Mouse (Mus musculus) left cerebral cortex, postnatal 10 days (tissue): ENCODE results near the gene C1s1. TPM values are rescaled to one million over a fixed set of nuclear protein-coding genes. Genes with fewer than 3 reads are reported as not detected.
"Not testable (repeated sequence)": the region's sequence is repeated elsewhere in the genome, so short reads cannot be mapped to it uniquely, and the experiment has no call there.

Experiments
- DNase-seq, 2 experiments: peaks; one replicate each; pipeline ENCODE4 v3.0.0; 2021 to 2022; ENCODE audit warnings: low spot score in 2 of 2, mixed read lengths in 1 of 2; ENCODE audit errors: extremely low spot score in 1 of 2
- intact Hi-C: fragments of 180-260 bp; cut with DNase I; formaldehyde crosslinking; loops from one replicate; pipeline ENCODE4 v1.15.1; 2025
- total RNA-seq, 2 experiments: library from RNA; stranded (reverse); gene quantifications; 2 replicates each; pipeline ENCODE4 v1.2.3; 2021

The C1s1 gene
- total RNA-seq, 2 experiments from 2014 or later = 1.2 to 2.0 TPM

DNA sequence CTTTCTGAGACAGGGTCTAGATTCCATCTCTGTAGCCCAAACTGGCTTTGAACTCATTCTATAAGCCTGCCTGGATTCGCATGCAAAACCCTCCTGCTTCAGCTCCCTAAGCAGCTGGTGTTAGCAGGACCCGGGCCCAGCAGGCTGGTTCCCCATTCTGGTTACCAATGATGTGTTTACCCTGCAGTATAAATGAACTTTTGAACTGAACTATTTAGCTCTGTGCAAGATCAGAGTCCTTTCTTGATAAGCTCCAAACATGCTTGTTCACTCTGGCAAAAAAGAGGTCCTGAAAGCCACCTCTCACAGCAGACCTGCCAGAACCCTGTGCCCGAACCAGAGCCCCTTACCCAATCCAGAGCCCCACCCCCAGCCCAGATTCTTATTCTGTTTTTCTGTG, 14.3 kb downstream of the C1s1 start:
- DNase-seq = no peak
- intact Hi-C loops = no loop called here

DNA sequence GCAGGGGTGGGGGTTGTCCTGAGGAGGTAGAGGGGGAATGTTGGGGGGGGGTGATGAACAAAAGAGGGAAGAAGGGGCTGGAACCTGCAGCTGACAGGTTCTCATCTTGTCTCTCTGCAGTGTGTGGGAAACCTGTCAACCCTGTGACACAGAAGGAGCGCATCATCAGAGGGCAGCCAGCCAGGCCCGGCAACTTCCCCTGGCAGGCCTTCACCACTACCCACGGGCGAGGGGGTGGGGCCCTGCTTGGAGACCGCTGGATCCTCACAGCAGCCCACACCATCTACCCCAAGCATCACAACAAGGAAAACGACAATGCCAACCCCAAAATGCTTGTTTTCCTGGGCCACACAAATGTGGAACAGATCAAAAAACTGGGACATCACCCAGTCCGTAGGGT, 20.1 kb downstream of the C1s1 start:
- peak in 1 of 2 experiments; percentile 51 for DNase-seq
- intact Hi-C loops = not testable (repeated sequence)

DNA sequence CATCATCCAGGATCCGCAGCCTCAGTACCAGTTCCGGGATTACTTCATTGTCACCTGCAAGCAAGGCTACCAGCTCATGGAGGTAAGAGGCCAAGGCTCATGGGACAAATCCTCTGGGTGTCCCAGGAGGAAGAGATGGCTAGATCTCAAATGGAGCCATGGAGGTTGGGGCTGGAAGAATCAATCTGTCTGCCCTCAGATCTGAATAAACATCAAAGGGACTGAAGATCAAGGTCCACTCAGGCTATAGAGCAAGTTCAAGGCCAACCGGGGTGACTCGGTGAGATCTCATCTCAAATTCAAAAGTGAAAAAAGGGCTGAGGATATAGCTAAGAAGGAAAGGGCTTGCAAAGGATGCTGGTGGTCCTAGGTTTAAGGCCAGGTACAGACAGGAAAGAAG, 24.4 kb downstream of the C1s1 start:
- intact Hi-C loops = loop anchor here (5.0 kb wide), 1 partner anchor 55 kb away; the partner anchor contains the start of gene C1rb
- DNase-seq = not testable (repeated sequence)

DNA sequence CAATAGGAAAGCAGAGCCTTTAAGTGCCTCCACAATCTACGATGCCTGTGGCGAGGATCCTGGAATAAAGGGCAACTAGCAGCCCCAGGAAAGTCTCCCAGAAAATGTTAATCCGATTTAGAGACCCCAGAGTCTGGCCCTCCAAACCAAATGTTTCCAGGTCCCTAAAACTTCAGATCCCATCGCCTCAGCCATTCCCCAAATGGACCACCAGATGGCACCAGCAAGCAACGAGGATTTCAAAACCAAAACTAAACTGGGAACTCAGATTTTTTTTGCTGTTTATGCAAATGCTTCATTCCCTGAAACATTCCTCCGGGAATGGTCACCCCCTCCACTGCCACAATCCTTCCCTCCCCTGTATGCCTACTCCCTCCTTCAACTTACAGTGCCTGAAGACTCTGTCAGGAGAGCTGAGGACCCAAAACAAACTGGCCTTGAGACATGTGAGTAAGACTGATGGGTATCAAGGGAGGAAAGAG, 29.8 kb downstream of the C1s1 start, which contains the start of gene C1ra:
Gene C1ra (plus strand): TSS at position 51 of the 482 bp plus-strand sequence.
- intact Hi-C loops = no loop called here
- DNase-seq = peak; percentile 28 to 38

DNA sequence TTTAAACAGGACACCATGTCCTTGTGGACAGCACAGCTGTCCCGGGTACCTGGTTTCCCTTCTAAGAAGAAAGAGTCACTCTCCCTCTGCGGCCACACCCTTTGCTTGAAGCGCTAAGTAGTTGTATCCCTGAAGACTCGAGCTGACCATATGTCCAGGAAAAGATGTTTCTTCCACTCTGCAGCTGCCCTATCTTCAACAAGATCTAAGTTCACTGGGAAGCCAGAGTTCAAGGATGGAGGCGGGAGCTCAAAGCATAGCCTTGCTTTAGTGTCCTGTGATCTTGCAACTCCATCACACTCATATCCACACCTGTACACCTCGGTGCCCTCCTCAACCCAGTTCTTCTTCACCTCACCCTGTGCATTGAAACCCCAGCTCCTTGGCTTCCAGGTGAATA, 30.2 kb downstream of the C1s1 start:
- DNase-seq = no peak
- intact Hi-C loops = no loop called here

DNA sequence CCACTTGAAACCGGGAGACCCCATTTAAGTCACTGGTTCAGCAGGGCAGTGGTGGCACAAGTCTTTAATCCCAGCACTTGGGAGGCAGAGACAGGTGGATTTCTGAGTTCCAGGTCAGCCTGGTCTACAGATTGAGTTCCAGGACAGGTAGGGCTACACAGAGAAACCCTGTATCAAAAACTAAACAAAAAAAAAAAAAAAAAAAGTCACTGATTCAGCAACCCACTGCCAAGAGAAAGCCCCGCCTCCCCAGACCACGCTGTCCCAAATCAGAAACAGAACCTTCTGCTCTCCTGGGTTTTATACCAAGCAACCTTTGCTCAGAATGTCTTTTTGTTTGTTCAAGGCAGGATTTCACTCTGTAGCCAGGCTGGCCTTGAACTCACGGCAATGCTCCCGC, 33.0 kb downstream of the C1s1 start:
- intact Hi-C loops, DNase-seq: not testable (repeated sequence)

DNA sequence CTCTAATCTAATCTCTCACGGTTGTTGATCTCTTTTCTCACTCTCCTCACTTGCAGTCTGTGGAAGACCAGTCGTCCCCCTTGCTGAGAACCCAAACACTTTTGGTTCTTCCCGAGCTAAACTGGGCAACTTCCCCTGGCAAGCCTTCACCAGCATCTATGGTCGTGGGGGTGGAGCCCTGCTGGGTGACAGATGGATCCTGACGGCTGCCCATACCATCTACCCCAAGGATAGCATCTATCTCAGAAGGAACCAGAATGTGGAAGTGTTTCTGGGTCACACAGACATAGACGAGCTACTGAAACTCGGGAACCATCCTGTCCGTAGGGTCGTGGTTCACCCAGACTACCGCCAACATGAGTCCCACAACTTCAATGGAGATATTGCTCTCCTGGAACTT, 33.9 kb downstream of the C1s1 start:
- intact Hi-C loops = no loop called here
- peak; percentile 18 to 43 for DNase-seq

DNA sequence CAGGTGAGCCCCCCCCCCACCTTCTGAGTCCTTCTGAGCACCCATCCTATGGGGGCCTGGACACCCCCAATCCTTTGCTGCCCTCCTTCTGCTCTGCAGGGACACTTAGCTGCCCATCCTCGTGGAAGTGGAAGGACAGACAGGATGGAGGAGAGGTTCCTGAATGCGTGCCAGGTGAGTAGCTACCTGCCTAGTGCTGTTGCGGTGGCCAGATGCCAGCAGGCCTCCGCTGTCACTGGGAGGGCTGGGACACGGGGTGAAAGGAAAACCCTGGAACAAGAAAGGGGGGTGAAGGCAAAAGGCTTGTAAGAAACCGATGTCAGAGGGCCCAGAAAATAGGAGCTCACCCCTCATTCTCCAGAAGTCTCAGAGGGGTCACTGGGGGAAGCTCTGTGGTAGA, 35.2 kb downstream of the C1s1 start:
- DNase-seq = no peak
- intact Hi-C loops = no loop called here

DNA sequence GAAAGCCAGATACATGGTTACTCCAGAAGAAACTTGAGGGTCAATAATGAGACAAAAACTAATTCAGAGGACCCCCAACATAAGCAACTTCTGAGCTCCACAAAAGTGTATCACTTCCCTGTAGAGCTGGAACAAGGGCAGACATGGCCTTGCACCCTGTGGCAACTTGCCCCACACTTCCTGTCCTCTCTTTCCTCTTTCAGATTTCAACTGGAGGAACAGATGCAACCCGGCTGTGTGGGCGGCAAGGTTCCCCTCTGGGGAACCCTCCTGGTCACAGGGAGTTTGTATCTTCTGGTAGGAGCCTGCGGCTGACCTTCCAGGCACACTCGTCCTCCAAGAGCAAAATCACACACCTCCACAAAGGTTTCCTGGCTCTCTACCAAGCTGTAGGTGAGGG, 37.1 kb downstream of the C1s1 start:
- intact Hi-C loops = no loop called here
- DNase-seq = peak in 1 of 2 experiments; percentile 48

DNA sequence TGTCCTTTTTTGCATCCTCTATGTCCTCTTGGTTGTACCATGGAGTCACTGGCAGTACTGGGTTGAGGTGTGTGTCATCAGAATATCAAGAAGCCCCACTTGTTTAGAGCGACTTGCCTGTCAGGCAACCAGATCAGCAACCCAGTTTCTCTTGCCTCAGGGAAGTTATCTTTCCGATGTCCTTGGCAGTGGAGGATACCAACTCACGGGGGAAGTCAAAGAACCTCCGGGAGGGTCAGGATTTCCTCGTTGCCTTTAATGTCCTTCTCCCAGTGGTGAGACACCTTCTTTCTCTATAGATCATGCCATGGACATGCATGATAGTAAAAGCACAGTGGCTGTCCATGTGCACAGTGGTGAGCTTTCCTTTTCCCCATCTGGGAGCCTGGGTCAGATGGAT, 40.1 kb downstream of the C1s1 start:
- intact Hi-C loops = no loop called here
- DNase-seq = no peak

DNA sequence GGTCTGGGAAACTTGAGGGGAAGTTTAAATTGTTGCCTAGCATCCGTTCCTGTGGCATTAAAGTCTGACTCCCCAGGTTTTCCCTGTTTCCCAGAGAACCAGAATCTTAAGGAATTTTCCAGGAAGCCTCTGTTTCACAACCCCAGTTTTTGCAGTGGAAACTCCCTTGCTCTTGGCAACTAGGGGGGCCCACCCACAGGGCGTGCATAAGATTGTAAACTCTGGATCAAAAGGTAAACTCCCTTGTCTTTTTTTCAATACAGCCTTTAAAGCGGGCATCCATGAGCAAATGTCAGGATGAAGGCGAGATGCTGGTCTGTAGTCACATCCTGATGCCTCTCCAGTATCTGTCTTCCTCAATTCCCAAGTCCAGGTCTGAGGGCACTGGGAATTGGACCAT, 40.7 kb downstream of the C1s1 start:
- no peak for DNase-seq
- intact Hi-C loops = no loop called here

DNA sequence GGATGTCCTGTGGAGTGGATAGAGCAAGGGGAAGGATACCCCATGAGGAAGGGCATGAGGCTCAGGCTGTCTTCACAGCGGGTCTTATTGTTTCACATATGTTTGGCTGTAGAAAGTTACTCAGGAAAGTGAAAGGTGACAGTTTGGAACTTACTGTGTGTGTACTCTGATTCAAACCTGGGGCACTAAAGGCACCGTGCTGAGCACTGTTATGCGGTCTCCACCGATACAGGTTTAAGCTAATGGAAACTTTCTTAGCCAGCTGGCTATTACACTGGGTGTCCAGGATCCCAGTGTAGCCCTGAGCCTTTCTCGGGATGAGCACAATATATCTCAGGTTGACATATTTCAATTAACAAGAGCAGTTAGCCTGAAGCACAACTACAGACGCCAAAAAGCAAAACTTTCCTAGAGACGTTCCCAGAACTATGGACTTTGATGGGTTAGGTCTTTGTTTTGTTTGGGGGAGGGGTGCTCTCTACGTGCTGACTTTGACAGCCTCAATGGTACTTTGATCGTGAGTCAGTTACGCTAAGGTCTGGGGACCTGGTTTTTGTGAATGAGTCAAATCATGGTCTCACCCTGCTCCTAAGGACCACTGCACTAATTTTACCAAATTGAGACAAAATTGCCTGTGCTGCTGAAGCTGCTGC, 42.1 kb downstream of the C1s1 start:
- intact Hi-C loops = no loop called here

DNA sequence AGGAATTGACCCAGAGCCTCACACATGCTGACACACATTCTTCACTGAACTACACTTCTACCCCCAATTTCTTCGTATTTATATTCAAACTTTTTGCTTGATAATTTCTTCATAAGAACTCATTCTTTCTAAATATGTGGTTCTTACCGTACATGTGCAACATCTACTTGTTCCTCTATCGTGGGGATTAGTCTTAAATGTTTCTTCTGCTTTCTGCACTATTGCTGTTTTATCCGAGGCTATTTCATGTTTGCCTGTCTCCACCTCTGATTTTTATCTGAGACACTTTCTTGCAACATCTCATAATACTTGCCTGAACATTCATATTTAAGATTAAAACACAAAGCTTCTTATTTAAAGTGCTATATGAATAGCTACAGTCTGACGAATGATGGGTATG, 46.1 kb downstream of the C1s1 start:
- DNase-seq = no peak
- intact Hi-C loops = no loop called here

More for the DNA sequence above, 42.1 kb downstream of the C1s1 start:
- no peak for DNase-seq

DNA sequence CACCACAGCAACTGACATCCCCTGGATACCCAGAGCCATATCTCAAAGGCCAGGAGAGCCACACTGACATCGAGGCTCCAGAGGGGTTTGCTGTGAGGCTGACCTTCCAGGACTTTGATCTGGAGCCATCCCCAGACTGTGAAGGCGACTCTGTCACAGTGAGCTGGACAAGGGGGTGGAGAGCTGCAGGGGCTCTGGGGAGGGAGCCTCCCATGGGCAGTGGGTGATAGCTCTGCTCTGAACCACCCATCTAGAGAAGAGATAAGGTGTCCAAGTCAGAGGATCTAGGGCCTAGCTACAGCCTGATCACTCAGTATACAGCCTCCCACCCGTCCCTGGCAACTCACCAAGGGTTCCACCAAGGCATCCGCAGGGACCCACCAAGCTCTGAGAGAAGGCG, 48.3 kb downstream of the C1s1 start:
- DNase-seq = no peak
- intact Hi-C loops = no loop called here

DNA sequence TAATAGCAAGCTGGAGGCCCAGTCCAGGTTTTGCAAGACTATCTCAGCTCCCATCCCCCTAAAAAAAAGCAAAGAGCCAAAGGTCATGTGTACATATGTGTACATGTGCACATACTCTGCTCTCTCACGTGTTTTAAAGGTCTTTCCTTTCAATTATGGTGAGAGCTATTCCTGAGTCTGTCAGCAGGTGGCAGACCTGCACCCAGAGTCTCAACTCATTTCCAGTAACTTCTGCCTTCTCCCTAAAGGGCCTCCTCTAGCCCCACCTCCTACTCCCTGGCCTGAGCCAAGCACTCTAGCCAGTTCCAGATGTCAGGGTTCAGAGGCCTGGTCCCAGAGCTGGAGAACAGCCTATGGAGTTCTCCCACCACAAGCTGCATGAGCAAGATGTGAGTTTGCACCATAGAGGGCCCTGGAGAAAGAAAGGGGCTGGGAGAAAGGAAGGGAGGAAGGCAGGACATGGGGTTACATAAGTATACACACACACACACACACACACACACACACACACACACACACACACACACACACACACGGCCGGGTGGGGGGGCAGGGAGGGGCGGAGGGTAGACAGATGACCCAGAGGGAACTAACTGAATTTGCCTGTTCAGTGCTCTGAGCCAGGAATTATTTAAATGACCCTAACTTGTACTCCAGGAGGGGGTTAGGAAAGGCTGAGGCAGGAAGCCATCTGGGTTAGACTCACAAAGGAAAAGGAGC, 49.2 kb downstream of the C1s1 start, which contains the start of gene C1rl:
Gene C1rl (plus strand): TSS at position 272 of the 720 bp plus-strand sequence.
- DNase-seq = peak; percentile 51 to 76
- intact Hi-C loops = no loop called here

DNA sequence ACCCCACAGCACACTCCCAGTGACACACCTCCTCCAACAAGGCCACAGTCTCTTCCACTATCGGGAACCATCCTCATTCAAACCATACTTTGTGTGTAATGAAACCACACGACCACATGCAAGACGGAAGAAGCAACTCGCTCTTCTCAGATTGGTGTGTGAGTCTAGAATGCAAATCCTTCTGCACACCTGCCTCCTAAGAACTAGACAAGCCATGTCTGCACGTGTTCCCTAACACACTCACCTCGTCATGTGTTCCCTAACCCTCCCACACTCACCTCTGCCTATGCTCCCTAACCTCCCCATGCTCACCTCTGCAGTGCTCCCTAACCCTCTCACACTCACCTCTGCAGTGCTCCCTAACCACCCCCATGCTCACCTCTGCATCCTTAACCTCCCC, 50.7 kb downstream of the C1s1 start:
- no peak for DNase-seq

DNA sequence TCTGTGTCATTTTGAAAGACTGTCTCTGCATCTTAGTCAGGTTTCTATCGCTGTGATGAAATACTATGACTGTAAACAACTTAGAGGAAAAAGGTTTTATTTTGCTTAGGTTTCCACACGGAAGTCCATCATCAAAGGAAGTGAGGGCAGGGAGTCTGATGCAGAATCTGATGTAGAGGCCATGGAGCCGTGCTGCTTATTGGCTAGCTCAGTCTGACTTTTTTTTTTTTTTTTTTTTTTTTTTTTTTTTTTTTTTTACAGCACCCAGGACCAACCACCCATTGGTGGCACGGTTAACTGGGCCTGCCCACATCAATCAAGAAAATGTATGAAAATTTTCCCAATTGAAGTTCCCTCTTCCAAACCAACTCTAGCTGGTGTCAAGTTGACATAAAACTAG, 53.2 kb downstream of the C1s1 start:
- intact Hi-C loops = no loop called here
- no peak for DNase-seq

More for the DNA sequence above, 50.7 kb downstream of the C1s1 start:
- intact Hi-C loops = no loop called here

DNA sequence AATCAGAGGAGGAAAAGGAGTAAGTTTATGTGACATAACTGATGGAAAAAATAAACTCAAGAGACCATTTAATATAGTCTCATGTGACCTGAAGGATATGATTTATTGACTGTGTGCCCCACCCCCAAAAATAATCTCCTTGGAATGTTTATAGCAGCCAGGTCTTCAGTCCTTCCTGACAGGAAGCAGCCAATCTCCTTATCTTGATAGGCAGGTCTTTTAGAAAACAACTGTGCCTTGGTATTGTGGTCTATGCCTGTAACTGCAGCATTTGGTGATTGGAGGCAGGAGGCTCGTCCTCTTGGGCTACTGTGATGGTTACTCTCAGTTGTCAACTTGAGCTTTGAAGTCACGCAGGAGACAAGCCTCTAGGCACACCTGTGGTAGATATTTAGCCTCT, 54.6 kb downstream of the C1s1 start:
- no peak for DNase-seq
- intact Hi-C loops = no loop called here

DNA sequence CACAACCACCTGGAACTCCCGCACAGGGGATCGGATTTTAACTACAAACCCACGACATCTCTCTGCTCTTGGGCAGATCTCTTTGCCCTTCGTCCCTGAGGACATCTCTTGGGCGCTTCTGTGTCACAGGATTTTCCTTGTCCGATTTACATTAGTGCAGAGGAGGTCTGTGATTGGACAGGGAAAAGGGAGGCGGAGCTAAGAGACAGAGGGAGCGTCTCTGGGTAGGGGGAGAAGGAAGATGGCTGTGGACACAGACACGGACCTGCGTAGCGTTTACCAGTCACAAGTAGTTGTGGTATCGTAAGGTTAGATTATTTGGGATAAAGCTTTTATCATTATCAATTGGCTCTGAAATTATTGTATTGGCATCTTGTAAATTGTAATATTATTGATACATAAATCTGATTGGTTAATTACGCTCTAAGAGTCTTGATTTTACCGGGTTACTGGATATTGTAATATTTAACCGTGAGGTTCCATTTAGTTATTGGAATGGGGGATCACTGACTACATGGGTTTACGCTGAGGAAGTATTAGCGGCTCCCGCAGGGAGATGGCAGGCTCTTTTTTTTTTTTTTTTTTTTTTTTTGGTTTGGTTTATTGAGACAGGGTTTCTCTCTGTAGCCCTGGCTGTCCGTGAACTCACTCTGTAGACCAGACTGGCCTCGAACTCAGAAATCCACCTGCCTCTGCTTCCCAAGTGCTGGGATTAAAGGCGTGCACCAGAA, 56.6 kb downstream of the C1s1 start:
- intact Hi-C loops = no loop called here
- DNase-seq = no peak
